Mouse (Mus musculus): ENCODE results near the gene Frs2. TPM values are rescaled to one million over a fixed set of nuclear protein-coding genes. Genes with fewer than 3 reads are reported as not detected.
A peak's percentile ranks its signal among the peaks of the same experiment; 100 is the strongest.
"Not testable (repeated sequence)": the region's sequence is repeated elsewhere in the genome, so short reads cannot be mapped to it uniquely, and the experiment has no call there.

Gene Frs2
- total RNA-seq, 2 experiments from 2014 or later: 12.1 to 36.4 TPM

DNA sequence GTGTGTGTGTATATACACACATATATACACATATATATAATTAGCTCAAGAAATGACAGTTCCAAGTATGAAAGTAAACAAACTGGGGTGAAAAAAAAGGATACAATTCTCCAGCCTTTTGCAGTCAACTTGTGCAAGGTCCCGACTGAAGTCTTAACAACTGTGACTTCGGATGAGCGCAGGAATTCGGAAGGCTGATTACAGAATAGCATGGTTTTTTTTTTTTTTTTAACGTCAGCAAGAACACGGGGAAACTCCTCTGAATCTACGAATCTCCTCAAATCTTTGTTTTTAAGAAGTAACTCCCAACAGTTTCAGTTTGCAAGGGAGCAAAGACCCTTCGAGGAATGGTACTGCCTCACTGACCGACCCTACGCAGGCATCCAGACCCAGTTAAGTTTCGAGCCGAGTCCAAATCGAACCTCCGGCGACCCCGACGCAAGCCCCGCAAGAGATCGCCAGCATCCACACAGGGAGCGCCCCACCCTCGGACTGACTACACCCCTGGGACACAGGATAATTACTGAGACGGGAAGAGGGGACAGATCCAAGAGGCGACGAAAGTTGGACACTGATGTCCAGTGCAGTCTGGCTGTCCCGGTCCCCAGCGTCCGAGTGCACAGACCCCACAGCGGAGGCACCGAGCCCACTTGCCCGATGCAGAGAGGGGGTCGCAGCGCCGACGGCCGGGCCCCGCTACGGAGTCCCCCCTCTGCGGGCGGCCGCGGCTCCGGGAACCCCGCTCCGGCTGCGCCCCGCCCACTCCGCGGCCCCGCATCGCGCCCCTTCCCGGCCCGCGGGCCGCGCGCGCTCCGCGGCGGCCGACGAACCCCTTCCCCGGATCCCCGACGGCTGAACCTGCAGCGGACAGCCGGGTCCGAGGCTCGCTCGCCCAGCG lies 622 bp downstream of the Frs2 start:
- no peak for ATAC-seq (replicated peaks; ENCODE audit: poor library complexity, severe bottlenecking)

DNA sequence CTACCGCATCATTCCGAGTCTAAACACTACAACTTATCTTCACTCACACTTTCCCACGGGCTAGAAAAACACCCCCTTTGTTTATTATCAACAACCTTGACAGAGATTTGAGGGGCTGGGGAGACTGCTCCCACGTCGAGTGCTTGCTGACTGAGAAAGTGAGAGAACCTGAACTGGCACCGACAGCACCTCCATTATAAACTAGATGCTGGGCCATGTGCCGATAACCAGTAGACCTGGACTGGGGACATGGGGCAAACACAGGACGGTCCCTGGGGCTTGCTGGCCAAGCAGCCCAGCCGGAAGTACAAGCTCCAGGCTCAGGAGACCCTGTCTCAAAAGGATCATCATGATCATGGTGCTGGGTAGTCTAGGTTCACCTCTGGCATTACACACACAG lies 1.9 kb downstream of the Frs2 start:
- no peak for ATAC-seq (replicated peaks; ENCODE audit: poor library complexity, severe bottlenecking)

DNA sequence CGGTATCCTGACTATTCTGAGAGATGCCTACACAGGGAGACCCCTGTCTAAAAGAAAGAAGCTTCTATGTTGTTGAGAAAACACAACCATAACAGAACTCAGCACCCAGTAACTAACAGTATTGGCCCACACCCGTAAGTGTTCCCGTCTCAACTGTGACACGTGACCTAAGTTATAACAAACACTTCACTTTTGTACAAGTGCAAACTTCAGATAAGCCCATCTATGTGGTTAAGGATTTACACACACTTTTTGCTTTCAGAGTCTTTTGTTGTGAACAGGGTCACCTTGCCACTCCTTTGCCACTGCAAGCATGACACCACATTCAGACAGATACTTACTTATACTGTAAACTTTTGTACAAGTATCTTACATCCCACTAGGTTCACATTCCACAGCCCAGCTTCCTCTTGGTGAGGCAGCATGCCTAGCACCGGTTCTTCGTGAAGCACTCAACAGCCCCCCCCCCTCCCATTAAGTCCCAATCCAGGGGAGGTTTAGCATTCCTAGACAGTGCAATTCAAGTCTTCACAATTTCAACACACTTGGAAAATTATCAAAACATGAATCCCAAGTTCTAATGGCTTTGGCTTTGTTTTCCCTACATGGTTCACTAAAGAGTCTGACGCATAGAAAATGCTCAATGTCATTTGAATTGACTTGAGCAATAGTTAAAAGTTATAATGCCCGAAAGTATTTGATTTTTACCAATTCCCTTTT lies 2.6 kb downstream of the Frs2 start:
- peak; percentile 13 for ATAC-seq (replicated peaks; ENCODE audit: poor library complexity, severe bottlenecking)

DNA sequence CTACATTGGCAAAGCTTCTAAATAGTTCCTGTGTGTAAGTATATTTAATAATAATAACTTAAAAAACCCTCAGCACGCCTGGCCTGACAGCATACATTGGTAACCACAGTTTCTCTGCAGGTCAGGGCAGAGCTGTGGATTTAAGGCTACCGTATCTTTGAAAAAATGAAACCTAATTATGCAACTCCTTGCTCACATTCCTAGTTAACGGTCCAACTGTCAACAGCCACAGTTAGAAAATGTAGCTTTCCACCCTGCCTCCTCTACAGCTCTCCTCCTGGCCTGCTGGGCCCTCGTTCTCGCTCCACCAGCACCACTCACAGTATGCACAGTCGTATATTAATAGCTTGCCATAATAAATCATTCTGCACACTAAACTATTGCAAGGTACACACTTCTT lies 3.7 kb downstream of the Frs2 start:
- peak; percentile 13 for ATAC-seq (replicated peaks; ENCODE audit: poor library complexity, severe bottlenecking)

DNA sequence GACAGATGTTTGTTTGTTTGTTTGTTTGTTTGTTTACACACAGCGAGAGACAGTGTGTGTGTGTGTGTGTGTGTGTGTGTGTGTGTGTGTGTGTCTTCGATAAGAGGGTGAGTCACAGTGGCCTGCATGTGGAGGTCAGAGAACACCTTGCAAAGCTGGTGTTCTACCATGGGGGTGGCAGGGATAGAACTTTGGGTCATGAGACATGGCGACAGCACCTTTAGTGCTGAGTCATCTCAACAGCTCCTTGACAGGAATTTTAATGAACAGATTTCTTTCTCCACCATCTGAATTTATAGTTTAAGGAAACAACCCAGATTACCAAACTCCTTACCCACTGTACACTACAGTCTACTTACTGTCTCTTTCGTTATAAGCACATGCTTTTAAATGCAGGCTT lies 4.3 kb downstream of the Frs2 start:
- peak; percentile 9 for ATAC-seq (replicated peaks; ENCODE audit: poor library complexity, severe bottlenecking)

DNA sequence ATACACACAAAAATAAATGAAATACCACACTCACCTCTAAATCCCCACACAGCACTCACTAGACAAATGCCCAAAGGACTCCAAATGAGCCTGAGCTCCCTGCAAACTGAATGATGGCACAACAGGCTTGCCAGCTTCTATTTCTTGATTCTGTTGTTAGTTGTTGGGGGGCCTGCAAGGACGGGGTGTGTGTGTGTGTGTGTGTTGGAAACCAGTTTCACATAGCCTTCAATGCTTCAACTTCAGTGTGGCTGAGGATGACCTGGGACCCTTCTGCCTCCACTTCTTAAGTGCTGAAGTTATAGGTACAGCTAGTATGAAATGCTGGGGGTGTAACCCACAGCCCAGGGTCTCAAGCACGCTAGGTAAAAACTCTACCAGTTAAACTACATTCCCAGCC lies 5.0 kb downstream of the Frs2 start:
- ATAC-seq (replicated peaks; ENCODE audit: poor library complexity, severe bottlenecking): no peak

DNA sequence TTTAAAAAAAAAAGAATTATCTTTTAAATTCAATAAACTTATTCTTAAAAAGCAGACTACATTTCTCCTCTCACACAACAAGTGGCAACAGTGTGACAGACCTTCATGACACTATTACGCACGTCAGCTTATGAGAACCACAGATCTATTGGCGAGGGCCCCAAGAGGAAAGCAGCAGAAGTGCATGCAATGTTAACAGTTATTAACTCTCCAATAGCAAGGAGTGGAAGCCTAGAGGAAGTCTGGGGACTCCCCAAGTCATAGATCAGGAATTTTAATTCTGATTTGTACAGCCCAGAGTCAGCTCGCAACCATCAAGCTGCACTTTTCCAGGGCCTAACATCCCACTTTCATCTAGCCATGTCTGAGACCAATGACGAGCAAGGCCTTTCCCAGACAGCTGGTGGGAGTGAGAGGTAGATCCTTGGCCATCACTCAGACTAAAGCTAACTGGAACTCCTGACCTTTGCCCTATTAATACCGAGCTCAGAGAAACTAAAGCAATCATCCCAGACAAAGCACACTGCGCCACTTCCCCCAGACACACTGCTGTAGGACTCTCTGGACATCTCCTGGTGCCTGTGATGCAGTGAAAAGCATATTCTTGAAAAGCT lies 6.3 kb downstream of the Frs2 start:
- ATAC-seq (replicated peaks; ENCODE audit: poor library complexity, severe bottlenecking): peak; percentile 28; the same call in 1 of the 2 replicates

DNA sequence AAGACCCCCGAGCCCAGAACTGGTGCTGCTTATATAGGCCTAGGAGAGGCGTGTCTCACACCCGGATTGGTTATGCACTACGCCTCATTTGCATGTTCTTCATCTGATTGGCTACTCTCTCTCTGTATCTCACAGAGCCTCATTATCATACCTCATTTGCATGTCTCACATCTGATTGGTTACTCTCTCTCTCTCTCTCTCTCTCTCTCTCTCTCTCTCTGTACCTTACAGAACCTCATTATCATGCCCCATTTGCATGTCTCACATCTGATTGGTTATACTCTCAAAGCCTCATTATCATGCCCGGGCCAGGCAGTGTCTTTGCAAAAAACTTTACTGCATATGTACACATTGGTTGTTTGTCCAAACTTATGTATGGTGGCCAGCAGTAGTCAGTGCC lies 16.8 kb downstream of the Frs2 start:
- ATAC-seq (replicated peaks; ENCODE audit: poor library complexity, severe bottlenecking): not testable (repeated sequence)

DNA sequence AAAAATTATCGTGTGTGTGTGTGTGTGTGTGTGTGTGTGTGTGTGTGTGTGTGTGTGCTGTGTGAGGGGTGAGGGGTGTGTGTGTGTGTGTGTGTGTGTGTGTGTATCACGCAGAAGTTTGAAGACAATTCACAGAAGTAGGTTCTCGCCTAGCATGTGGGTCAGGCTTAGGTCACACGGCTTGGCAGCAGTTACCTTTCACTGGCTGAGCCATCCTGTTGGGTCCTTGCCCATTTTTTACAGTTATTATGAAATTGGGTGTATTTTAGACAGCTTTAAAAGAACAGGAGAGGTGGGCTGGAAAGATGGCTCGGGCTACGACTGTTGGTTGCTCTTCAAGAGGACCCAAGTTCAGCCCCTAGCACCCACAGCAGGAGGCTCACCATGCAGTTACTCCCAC lies 18.3 kb downstream of the Frs2 start:
- peak; percentile 50 for ATAC-seq (replicated peaks; ENCODE audit: poor library complexity, severe bottlenecking)

DNA sequence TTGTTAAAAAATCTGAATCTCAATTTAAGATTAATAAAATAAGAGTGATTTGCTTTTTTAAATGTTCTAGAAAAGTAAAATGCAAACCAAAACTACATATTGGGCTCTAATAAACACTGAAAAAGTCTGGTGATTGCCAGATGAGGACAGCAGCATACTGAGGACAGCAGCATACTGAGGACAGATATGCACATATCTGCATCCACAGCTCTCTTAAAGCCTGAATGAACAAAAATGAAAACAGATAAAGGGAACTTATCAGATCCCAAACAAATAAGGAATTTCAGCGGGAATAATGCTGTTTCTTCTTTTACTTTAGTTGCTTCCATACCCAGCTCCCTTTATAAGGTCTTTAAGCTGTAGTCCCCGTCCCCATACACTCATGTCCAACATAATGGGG lies 19.6 kb downstream of the Frs2 start:
- ATAC-seq (replicated peaks; ENCODE audit: poor library complexity, severe bottlenecking): no peak

DNA sequence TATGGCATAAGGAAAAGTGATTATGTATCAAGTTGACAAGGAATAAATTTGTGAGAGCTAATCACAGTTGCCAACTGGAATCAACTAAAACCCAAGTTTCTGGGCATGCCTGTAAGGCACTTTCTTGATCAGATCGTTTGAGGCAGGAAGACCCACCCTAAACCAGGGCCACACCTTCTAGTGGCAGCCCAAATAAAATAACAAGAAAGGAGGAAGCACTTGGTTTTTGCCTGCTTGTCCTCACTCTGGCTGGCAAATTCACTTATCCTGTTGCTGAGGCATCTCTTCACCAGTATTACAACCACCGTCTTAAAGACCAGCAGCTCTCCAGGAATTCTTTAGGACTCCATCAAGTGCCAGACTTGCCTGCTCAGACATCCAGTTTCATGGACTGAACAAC lies 20.9 kb downstream of the Frs2 start:
- ATAC-seq (replicated peaks; ENCODE audit: poor library complexity, severe bottlenecking): peak; percentile 41

DNA sequence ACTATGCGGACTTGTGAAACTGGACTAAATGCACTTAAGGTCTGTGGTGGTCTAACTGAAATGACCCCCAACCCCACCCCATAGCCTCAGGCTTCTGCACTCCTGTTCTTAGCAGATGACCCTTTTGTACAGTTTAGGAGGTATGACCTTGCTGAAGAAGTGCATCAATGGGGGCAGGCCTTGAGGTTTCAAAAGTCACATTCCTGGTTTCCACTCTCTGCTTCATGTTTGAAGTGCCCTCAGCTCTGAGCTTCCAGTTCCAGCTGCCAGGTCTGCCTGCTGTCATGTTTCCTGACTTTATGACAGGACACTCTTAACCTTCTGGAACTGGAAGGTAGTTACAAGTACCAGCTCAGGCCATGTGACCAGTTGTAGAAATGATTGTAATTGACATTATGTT lies 21.6 kb downstream of the Frs2 start:
- ATAC-seq (replicated peaks; ENCODE audit: poor library complexity, severe bottlenecking): no peak

DNA sequence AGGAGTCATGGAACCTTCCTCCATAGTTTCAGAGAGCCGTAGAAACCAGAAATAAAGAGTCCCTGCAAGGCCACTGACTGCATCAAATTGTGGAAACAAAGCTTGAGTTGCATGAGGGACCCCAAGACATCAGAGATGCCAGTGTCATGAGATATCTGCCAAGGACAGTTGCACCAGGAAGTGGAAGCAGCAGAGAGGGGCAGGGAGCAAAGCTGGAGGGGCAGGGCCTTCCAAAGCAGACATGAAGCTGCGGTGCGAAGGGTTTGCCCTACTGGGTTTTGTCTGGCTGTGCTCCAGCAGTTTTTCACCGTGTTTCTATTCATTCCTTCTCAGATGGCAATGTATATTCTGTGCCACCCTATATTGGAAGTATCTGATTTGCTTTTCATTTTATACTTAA lies 22.1 kb downstream of the Frs2 start:
- peak; percentile 60 for ATAC-seq (replicated peaks; ENCODE audit: poor library complexity, severe bottlenecking)

DNA sequence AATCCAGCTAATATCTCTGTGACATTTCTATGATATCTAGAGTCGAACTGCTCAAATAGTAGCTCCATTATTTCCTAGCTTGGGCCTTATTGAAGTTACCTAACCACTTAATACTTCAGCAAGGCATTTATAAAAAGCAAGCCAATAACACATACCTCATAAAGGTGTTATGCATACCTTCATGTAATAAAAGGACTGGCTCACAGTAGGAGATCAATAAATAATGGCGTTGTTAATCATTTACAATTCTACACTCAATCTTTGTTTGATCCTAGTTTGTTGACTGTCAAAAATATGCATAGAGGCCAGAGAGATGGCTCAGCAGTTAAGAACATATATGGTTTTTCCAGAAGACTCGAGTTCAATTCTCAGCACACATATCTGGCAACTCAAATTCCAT lies 26.9 kb downstream of the Frs2 start:
- no peak for ATAC-seq (replicated peaks; ENCODE audit: poor library complexity, severe bottlenecking)

DNA sequence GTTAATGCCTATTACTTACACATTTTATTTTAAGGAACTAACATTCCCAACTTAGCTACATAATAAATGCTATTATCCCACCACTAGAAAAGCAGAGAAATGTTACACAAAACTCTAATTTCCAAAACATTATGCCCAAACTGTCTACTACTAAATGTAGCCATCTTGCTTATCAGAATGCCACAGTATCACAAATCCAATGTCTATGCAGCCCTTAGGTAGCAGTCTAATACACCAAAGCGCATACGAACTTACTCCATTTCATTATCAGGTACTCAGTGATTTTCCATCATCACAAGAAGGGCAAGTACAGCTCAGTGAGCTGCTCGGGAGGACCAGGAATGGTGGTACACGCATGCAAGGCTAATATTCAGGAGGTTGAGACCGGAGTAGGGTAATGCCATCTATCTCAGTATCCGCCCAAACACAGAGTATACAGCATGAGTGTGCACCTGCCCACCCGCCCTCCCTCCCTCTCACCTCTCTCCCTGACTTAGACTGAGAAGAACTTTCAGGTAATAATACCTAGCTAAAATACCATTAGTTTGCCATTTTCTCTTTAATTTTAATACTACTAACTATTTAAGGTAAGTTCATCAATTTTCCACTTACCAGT lies 28.2 kb downstream of the Frs2 start:
- no peak for ATAC-seq (replicated peaks; ENCODE audit: poor library complexity, severe bottlenecking)

DNA sequence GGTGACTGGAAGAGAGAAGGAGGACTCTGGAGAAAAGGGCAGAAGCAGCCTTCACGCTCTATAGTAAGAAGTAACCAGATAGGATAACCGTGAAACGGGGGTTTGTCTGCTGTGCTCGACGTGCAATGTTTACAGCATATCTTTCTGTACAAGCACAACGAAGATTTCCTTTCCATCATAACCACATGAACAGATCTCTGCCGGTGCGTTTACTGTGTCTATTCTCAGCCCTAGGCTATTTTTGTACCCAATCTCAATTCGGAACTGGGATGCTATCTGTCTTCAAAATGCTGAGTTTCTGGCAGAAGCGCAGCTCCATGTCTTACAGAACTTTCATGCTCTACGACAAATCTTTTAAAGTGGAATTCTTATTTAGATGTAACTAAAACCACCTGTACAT lies 28.8 kb downstream of the Frs2 start:
- ATAC-seq (replicated peaks; ENCODE audit: poor library complexity, severe bottlenecking): no peak

DNA sequence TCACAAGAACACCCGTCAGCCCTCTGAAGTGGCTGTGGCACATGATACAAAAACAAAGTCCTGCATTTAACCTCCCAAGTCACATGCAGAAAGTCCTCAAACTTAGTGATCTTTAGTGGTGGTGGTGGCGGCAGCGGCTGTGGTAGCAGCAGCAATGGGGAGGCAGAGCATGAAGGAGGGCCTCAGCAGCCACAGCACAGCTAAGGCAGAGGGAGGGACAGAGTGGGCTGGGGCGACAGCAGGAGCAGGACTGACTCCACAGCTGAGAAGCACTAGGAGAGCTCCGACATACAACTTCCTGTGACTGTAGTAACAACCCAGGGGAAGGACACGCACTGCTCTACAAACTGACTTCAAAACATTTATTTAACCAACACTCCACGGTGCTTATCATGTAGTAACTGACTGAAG lies 29.9 kb downstream of the Frs2 start:
- 0 out of 2 replicates have a peak, but pooled peaks have one; percentile 30 for ATAC-seq (replicated peaks; ENCODE audit: poor library complexity, severe bottlenecking)

DNA sequence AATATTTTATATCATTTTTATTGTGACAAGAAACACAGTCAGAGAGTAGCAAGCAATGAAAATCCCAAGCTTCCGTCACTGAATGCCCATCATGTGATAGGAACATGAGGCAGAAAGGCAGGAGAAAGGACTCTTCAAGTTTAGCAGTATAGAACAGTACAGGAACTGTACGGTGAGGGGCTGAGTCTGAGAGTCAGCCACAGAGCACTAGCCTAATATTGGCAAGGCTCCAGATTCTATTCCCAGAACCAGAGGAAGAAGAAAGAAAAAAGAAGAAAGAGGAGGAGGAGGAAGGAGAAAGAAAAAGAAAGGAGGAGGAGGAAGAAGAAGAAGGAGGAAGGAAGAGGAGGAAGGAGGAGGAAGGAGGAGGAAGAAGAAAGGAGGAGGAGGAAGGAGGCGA lies 32.7 kb downstream of the Frs2 start:
- ATAC-seq (replicated peaks; ENCODE audit: poor library complexity, severe bottlenecking): no peak

DNA sequence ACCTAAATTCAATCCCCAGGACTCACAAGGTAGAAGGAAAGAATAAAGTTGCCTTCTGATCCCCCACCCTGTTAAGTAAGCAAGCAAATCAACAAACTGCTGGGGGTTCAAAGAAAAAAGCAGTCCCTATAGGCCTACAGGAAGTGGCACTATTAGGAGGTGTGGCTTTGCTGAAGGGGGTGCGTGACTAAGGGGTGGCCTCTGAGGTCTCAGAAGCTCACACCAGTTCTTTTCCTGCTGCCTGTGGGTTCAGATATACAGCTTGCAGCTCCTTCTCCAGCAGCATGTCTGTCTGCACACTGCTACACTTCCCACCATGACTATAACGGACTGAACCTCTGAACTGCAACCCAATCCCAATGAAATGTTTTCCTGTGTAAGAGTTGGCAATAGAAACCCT lies 35.8 kb downstream of the Frs2 start:
- ATAC-seq (replicated peaks; ENCODE audit: poor library complexity, severe bottlenecking): peak; percentile 90

DNA sequence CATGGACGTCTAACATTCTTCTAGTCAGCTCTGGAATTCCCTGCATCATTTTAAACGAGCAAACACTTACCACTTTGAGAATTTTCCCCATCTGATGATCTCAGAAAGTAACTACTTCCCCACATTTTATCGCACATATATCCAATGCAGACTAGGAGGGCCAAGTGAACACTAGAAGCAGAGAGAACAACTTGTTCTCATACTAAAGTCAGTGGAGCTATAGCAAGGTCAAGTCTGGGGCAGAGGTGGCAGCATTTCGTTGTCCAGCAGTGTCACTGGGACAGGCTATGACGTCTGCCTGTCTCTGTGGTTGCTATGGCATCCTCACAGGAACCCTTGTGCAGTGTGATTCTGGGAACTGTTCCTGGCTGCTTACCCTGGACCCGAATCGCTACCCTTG lies 36.9 kb downstream of the Frs2 start:
- ATAC-seq (replicated peaks; ENCODE audit: poor library complexity, severe bottlenecking): peak; percentile 31; the same call in 1 of the 2 replicates

DNA sequence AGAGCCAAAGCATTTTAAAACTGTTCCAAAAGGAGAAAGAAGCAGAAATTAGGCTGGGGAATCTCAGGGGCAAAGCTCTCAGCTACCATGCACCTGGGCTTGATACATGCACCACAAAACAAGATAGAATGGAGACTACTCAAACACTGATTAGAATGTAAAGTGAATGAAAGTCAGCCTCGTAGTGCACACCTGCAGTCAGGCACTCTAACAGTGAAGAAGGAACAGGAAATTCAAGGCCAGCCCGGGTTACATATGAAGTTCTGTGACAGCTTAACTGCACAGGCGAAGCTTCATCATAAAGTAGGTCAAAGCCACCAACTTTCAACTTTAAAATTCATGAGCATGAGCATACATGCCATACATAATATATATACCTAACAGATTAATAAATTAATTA lies 38.1 kb downstream of the Frs2 start:
- ATAC-seq (replicated peaks; ENCODE audit: poor library complexity, severe bottlenecking): no peak

Data from granulocyte monocyte progenitor cell, adult 5-6 weeks (primary cell).